Mouse (Mus musculus): ENCODE data around the gene 1110051M20Rik. TPM values are rescaled to one million over a fixed set of nuclear protein-coding genes. Genes with fewer than 3 reads are reported as not detected.

The 1110051M20Rik gene
- polyA plus RNA-seq, 1 experiment from 2014 or later: 79.8 TPM

DNA sequence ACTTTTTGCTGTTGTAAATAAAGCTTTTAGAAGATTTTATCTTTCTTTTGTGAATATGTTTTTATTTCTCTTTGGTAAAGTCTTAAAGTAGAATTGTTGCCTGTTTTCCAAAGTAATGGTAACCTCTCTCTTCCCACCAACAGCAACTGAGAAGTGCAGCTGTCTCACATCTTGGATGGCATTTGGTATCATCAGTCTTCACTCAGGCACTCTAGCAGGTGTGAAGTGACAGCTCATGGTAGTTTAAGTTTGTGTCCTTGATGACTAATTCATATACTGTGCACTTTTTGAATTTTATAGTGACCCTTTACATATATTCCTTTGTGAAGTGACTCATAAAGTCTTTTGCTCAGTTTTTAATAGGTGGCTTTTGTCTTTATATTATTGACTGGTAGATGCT is 92.7 kb downstream of the 1110051M20Rik start:
- ATAC-seq (replicated peaks; ENCODE audit: insufficient number of reproducible peaks, low FRiP score, low TSS enrichment, low read depth): no peak
- no peak overlapping the region for H3K9ac ChIP-seq (replicated peaks; ENCODE audit: low read length)
- no peak overlapping the region for H3K4me2 ChIP-seq (ENCODE audit: low read depth, low read length)
- H3K36me3 ChIP-seq (replicated peaks; ENCODE audit: control insufficient read depth, insufficient read depth, low read depth, low read length): no peaks in the 10 kb centered on the region
- H3K4me3 ChIP-seq (ENCODE audit: low read depth, low read length): no peak overlapping the region
- H3K4me1 ChIP-seq (ENCODE audit: control insufficient read depth, insufficient read depth, low read length): no peaks in the 10 kb centered on the region
- H3K27me3 ChIP-seq (ENCODE audit: control insufficient read depth, insufficient read depth, low read length): no peaks in the 10 kb centered on the region
- no peaks in the 10 kb centered on the region for H3K9me3 ChIP-seq (replicated peaks; ENCODE audit: control insufficient read depth, low read length)
- no peak overlapping the region for H3K27ac ChIP-seq (replicated peaks; ENCODE audit: low read depth, low read length)
- DNase-seq (ENCODE audit: low spot score): no peak

DNA sequence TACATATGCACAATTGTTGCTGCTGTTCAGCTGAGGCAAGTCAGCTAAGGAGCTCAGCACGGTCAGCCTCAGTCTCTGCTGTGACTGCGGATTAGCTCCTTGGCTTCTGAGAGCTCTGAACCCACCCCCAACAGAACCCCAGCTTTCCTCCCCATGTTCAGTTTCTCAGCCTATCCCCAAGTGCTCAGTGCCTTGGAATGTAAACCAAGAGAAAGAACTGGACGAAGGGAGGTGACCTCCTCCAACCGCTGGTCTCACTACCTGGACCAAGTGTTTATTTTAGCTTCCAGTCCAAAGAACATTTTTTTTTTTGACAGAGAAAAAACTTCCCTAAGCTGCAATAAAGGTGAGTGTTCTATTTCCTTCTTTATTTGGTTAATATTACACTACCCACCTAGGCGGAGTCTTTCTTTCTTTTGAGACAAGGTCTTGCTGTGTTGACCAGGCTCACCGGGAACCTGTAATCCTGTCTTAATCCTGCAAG is 94.5 kb downstream of the 1110051M20Rik start:
- Histone ChIP-seq H3K4me3 (ENCODE audit: low read depth, low read length) (no peak overlapping the region), H3K36me3 (replicated peaks; ENCODE audit: control insufficient read depth, insufficient read depth, low read depth, low read length) (no peaks in the 10 kb centered on the region), H3K27me3 (ENCODE audit: control insufficient read depth, insufficient read depth, low read length) (no peaks in the 10 kb centered on the region), H3K9me3 (replicated peaks; ENCODE audit: control insufficient read depth, low read length) (no peaks in the 10 kb centered on the region), H3K9ac (replicated peaks; ENCODE audit: low read length) (no peak overlapping the region), H3K27ac (replicated peaks; ENCODE audit: low read depth, low read length) (no peak overlapping the region), H3K4me2 (ENCODE audit: low read depth, low read length) (no peak overlapping the region), H3K4me1 (ENCODE audit: control insufficient read depth, insufficient read depth, low read length) (no peaks in the 10 kb centered on the region)
- DNase-seq (ENCODE audit: low spot score): no peak
- ATAC-seq (replicated peaks; ENCODE audit: insufficient number of reproducible peaks, low FRiP score, low TSS enrichment, low read depth): no peak
- WGBS: 66% methylated on average over 6 of the region's 6 CpGs

DNA sequence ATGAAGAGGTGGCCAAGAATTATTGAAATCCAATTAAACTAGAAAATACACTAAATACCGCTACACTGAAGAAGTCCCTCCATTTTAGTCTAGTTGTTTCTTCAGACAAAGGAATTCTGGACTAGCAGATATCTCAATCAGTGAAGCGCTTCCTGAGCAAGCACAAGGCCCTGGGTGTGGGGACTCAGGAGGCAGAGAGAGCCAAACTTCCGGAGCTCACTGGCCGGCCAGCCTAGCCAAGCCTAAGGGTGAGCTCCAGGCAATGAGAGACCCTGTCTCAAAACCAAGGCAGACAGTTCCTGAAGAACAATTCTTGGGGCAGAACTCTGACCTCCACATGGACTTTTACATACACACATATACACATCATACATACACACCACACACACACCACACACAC is 95.6 kb downstream of the 1110051M20Rik start:
- no peak overlapping the region for H3K9ac ChIP-seq (replicated peaks; ENCODE audit: low read length)
- H3K27me3 ChIP-seq (ENCODE audit: control insufficient read depth, insufficient read depth, low read length): no peaks in the 10 kb centered on the region
- no peaks in the 10 kb centered on the region for H3K4me1 ChIP-seq (ENCODE audit: control insufficient read depth, insufficient read depth, low read length)
- DNase-seq (ENCODE audit: low spot score): no peak
- WGBS: 75% methylated on average over 4 of the region's 4 CpGs
- no peaks in the 10 kb centered on the region for H3K9me3 ChIP-seq (replicated peaks; ENCODE audit: control insufficient read depth, low read length)
- H3K27ac ChIP-seq (replicated peaks; ENCODE audit: low read depth, low read length): no peak overlapping the region
- no peak for ATAC-seq (replicated peaks; ENCODE audit: insufficient number of reproducible peaks, low FRiP score, low TSS enrichment, low read depth)
- no peak overlapping the region for H3K4me2 ChIP-seq (ENCODE audit: low read depth, low read length)
- H3K36me3 ChIP-seq (replicated peaks; ENCODE audit: control insufficient read depth, insufficient read depth, low read depth, low read length): no peaks in the 10 kb centered on the region
- H3K4me3 ChIP-seq (ENCODE audit: low read depth, low read length): no peak overlapping the region

DNA sequence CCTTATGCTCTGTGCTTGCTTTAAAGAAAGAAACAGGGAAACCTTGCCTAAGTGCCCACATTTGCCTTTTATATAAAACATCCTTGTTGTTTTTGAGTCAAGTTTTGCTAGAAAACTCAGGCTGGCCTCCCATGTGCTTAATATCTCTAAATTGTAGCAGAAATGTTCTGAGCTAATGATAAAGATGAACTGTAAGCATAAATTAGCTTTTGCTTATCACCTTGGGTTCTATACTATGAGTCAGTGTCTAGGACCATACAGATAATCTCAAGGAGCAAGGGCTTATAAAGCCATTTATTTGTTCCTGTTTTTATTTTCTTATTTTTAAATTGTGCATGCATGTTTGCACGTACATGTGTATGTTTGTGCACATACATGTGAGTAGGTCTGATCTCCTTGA is 98.9 kb downstream of the 1110051M20Rik start:
- DNase-seq (ENCODE audit: low spot score) (no peak), ATAC-seq (replicated peaks; ENCODE audit: insufficient number of reproducible peaks, low FRiP score, low TSS enrichment, low read depth) (no peak)
- H3K27me3 ChIP-seq (ENCODE audit: control insufficient read depth, insufficient read depth, low read length): no peaks in the 10 kb centered on the region
- H3K36me3 ChIP-seq (replicated peaks; ENCODE audit: control insufficient read depth, insufficient read depth, low read depth, low read length): no peaks in the 10 kb centered on the region
- WGBS: 91% methylated on average over 1 of the region's 1 CpGs
- H3K9me3 ChIP-seq (replicated peaks; ENCODE audit: control insufficient read depth, low read length): no peaks in the 10 kb centered on the region
- H3K27ac ChIP-seq (replicated peaks; ENCODE audit: low read depth, low read length): no peak overlapping the region
- no peak overlapping the region for H3K9ac ChIP-seq (replicated peaks; ENCODE audit: low read length)
- H3K4me2 ChIP-seq (ENCODE audit: low read depth, low read length): no peak overlapping the region
- H3K4me3 ChIP-seq (ENCODE audit: low read depth, low read length): no peak overlapping the region
- no peaks in the 10 kb centered on the region for H3K4me1 ChIP-seq (ENCODE audit: control insufficient read depth, insufficient read depth, low read length)

DNA sequence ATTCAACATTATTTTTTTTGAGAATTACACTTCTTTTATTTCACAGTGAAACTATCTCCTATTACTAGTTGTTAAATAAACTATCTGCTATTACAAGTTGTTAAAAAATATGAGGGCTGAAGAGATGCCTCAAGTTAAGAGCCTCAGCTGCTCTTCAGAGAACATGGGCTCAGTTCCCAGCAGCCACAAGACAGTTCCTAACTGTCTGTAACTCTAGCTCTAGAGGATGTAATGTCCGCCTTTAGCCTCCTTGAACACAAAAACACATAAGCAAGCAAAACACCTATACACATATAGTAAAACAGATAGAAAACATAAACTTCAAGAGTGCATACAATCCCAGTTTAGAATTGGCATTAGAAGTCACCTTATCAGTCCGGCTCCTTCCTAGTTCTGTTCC is 104.9 kb downstream of the 1110051M20Rik start:
- no peak for DNase-seq (ENCODE audit: low spot score)
- no peak for ATAC-seq (replicated peaks; ENCODE audit: insufficient number of reproducible peaks, low FRiP score, low TSS enrichment, low read depth)
- no peaks in the 10 kb centered on the region for H3K27me3 ChIP-seq (ENCODE audit: control insufficient read depth, insufficient read depth, low read length)
- no peak overlapping the region for H3K9ac ChIP-seq (replicated peaks; ENCODE audit: low read length)
- no peak overlapping the region for H3K4me3 ChIP-seq (ENCODE audit: low read depth, low read length)
- H3K9me3 ChIP-seq (replicated peaks; ENCODE audit: control insufficient read depth, low read length): no peaks in the 10 kb centered on the region
- H3K36me3 ChIP-seq (replicated peaks; ENCODE audit: control insufficient read depth, insufficient read depth, low read depth, low read length): no peaks in the 10 kb centered on the region
- H3K4me2 ChIP-seq (ENCODE audit: low read depth, low read length): no peak overlapping the region
- H3K4me1 ChIP-seq (ENCODE audit: control insufficient read depth, insufficient read depth, low read length): no peaks in the 10 kb centered on the region
- H3K27ac ChIP-seq (replicated peaks; ENCODE audit: low read depth, low read length): no peak overlapping the region
- WGBS: 94% methylated on average over 2 of the region's 2 CpGs

DNA sequence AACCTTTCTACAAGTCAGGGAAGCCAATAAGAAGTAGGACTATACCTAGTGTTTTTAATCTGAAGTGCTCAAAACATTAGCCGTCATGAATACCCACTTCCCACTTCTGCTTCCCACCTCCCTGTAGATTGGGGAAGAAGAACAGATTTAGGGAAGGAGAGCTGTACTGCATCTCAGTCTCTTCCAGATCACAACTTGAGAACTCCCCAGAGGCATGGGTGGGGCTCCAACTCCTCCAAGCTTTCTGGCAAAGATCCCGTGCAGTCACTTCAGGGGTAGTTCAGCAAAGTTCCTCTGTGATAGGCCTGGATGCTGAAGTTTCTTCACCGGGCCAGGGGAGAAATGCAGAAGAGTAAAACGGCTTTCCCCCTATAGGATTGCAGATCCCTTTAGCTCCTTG is 109.4 kb downstream of the 1110051M20Rik start:
- no peak overlapping the region for H3K4me3 ChIP-seq (ENCODE audit: low read depth, low read length)
- DNase-seq (ENCODE audit: low spot score): no peak
- H3K27ac ChIP-seq (replicated peaks; ENCODE audit: low read depth, low read length): no peak overlapping the region
- H3K4me2 ChIP-seq (ENCODE audit: low read depth, low read length): no peak overlapping the region
- no peak overlapping the region for H3K9ac ChIP-seq (replicated peaks; ENCODE audit: low read length)
- no peaks in the 10 kb centered on the region for H3K9me3 ChIP-seq (replicated peaks; ENCODE audit: control insufficient read depth, low read length)
- H3K4me1 ChIP-seq (ENCODE audit: control insufficient read depth, insufficient read depth, low read length): no peaks in the 10 kb centered on the region
- no peak for ATAC-seq (replicated peaks; ENCODE audit: insufficient number of reproducible peaks, low FRiP score, low TSS enrichment, low read depth)
- 75% methylated on average over 4 of the region's 4 CpGs for WGBS
- H3K36me3 ChIP-seq (replicated peaks; ENCODE audit: control insufficient read depth, insufficient read depth, low read depth, low read length): no peaks in the 10 kb centered on the region
- H3K27me3 ChIP-seq (ENCODE audit: control insufficient read depth, insufficient read depth, low read length): no peaks in the 10 kb centered on the region

DNA sequence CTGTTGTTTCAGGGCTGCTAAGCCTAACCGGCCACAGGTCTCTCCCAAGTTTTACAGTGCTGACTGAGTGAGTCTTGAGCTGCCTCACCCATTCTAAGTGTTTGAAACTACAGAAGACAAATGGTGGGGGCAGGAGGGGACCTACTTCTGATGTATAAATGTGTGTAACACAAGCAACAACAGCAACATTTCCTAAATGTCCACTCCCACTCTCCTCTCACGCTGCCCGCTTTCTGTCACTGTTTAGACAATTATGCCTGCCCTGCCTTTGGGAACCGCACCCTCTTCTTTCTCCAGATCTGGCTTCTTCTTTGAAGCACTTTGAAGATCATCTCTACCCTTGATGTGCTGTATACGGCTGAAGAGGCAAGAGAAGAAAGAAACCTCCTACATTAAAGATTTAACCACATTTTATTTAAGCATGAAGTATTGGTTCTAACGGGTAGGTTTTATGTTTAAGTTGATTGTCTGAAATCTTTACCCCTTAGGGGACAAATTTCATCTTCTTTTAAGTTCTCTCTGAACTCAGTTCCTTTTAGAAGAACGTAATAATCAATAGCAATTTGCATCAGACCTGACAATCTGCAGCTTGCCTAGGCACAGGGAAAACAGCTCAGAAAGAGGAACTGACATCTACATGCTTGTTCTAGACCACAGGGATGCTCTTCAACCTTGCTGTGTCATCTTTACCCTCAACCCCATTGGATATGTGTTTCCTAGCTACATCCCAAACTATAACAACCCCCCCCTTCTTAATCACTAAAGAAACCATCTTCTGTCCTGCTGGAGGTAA is 113.3 kb downstream of the 1110051M20Rik start:
- H3K36me3 ChIP-seq (replicated peaks; ENCODE audit: control insufficient read depth, insufficient read depth, low read depth, low read length): no peaks in the 10 kb centered on the region
- no peak overlapping the region for H3K4me2 ChIP-seq (ENCODE audit: low read depth, low read length)
- DNase-seq (ENCODE audit: low spot score) (no peak), ATAC-seq (replicated peaks; ENCODE audit: insufficient number of reproducible peaks, low FRiP score, low TSS enrichment, low read depth) (no peak)
- 77% methylated on average over 7 of the region's 7 CpGs for WGBS
- H3K27ac ChIP-seq (replicated peaks; ENCODE audit: low read depth, low read length): no peak overlapping the region
- no peak overlapping the region for H3K4me3 ChIP-seq (ENCODE audit: low read depth, low read length)
- H3K9ac ChIP-seq (replicated peaks; ENCODE audit: low read length): no peak overlapping the region
- no peaks in the 10 kb centered on the region for H3K27me3 ChIP-seq (ENCODE audit: control insufficient read depth, insufficient read depth, low read length)
- no peaks in the 10 kb centered on the region for H3K9me3 ChIP-seq (replicated peaks; ENCODE audit: control insufficient read depth, low read length)
- H3K4me1 ChIP-seq (ENCODE audit: control insufficient read depth, insufficient read depth, low read length): no peaks in the 10 kb centered on the region

DNA sequence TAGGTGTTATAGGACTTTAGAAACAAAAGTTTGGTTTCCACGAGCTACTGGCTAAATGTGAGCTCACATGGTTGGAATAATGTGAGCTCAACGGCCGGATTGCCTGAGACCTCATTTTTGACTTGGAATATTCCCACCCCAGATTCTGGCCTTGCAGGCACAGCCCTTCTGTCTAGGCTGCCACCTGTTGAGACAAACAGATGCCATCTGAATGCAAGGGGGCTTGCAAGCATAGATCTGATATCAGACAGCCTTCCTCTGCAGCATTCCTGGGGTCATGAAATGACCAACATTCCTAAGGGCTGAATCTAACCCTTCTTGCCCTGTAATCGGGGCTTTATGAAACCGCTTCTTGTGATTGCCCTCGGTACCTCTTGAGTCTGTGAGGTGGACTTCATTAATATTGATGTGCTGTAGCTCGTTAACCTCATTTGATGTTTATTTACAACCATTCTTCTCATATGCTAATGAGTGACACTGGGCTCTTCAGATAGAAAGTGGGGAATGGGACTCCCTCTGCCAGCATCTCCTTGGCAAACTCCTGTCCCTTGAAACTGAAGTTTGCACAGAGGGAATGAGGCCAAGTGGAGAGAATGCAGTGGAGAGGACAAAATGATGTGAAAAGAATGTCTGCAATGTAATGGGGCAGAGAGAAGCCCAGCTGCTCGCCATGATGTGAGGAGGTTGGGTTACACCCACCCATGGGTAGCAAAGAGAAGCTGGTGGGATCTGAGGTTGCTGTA is 114.3 kb downstream of the 1110051M20Rik start:
- H3K27ac ChIP-seq (replicated peaks; ENCODE audit: low read depth, low read length): no peak overlapping the region

More for the DNA sequence above, 114.3 kb downstream of the 1110051M20Rik start:
- H3K9ac ChIP-seq (replicated peaks; ENCODE audit: low read length): no peak overlapping the region
- WGBS: 70% methylated on average over 8 of the region's 8 CpGs
- H3K4me2 ChIP-seq (ENCODE audit: low read depth, low read length): no peak overlapping the region
- no peaks in the 10 kb centered on the region for H3K27me3 ChIP-seq (ENCODE audit: control insufficient read depth, insufficient read depth, low read length)
- no peak for ATAC-seq (replicated peaks; ENCODE audit: insufficient number of reproducible peaks, low FRiP score, low TSS enrichment, low read depth)
- no peak for DNase-seq (ENCODE audit: low spot score)
- no peak overlapping the region for H3K4me3 ChIP-seq (ENCODE audit: low read depth, low read length)
- no peaks in the 10 kb centered on the region for H3K9me3 ChIP-seq (replicated peaks; ENCODE audit: control insufficient read depth, low read length)
- H3K4me1 ChIP-seq (ENCODE audit: control insufficient read depth, insufficient read depth, low read length): no peaks in the 10 kb centered on the region
- no peaks in the 10 kb centered on the region for H3K36me3 ChIP-seq (replicated peaks; ENCODE audit: control insufficient read depth, insufficient read depth, low read depth, low read length)
